Mouse (Mus musculus) CH12F3 (cell line): Measurements from ENCODE around the gene Uqcrfs1.

Experiments
- in situ Hi-C: fragments of 300-500 bp; cut with MboI; formaldehyde crosslinking; loops from 2 replicates; pipeline ENCODE4 v1.14.3; 2020; ENCODE audit warnings: low sequenced_read_pairs

The Uqcrfs1 gene

GRCm38 (mm10) chr13:30507651-30508050, 37.5 kb downstream of the Uqcrfs1 start:
- in situ Hi-C loops, result no loop called here

GRCm38 (mm10) chr13:30501860-30502395, 43.2 kb downstream of the Uqcrfs1 start:
- in situ Hi-C loops, result no loop called here
